Mouse (Mus musculus) brain, adult 2 months (tissue): ENCODE data around the gene Zfp511.

Experiments used
- DNase-seq: peaks from one replicate; pipeline ENCODE4 v3.0.0; 2011; ENCODE audit warnings: low read depth, low spot score

Zfp511 gene

GRCm38 (mm10) chr7:140048361-140049114, 12.3 kb downstream of the Zfp511 start, which contains the start of gene Msx3:
Gene Msx3, minus strand, starts transcription at chr7:140049089.
- no peak for DNase-seq

GRCm38 (mm10) chr7:140049115-140049689, 13.0 kb downstream of the Zfp511 start:
- peak; percentile 52 for DNase-seq

- peak; percentile 69 for DNase-seq
These were observed 17.9 kb downstream of the Zfp511 start for GRCm38 (mm10) chr7:140054124-140054523.

- peak; percentile 18 for DNase-seq
These were observed 21.5 kb downstream of the Zfp511 start for GRCm38 (mm10) chr7:140057413-140058407.

GRCm38 (mm10) chr7:140058528-140058927, 22.3 kb downstream of the Zfp511 start:
- DNase-seq: no peak

GRCm38 (mm10) chr7:140059601-140060000, 23.4 kb downstream of the Zfp511 start:
- DNase-seq: no peak

GRCm38 (mm10) chr7:140060936-140061831, 25.0 kb downstream of the Zfp511 start:
- DNase-seq: peak; percentile 29

- no peak for DNase-seq
These were observed 25.6 kb downstream of the Zfp511 start for GRCm38 (mm10) chr7:140061832-140062130.

GRCm38 (mm10) chr7:140062307-140062706, 26.1 kb downstream of the Zfp511 start:
- DNase-seq: no peak

- peak; percentile 89 for DNase-seq
These were observed 26.9 kb downstream of the Zfp511 start for GRCm38 (mm10) chr7:140063092-140063491.

GRCm38 (mm10) chr7:140067397-140067796, 31.2 kb downstream of the Zfp511 start:
- DNase-seq: no peak

GRCm38 (mm10) chr7:140070042-140070711, 34.0 kb downstream of the Zfp511 start:
- no peak for DNase-seq

GRCm38 (mm10) chr7:140077698-140078097, 41.5 kb downstream of the Zfp511 start:
- no peak for DNase-seq

GRCm38 (mm10) chr7:140078711-140079110, 42.5 kb downstream of the Zfp511 start:
- DNase-seq: peak; percentile 95

GRCm38 (mm10) chr7:140080503-140081156, 44.4 kb downstream of the Zfp511 start:
- peak; percentile 99 for DNase-seq

- peak; percentile 80 for DNase-seq
These were observed 45.4 kb downstream of the Zfp511 start for GRCm38 (mm10) chr7:140081408-140082241.

- peak; percentile 97 for DNase-seq
These were observed 46.1 kb downstream of the Zfp511 start, which contains the start of gene Caly for GRCm38 (mm10) chr7:140082242-140082678. Gene Caly, minus strand, starts transcription at chr7:140082548.
